Mouse (Mus musculus) left cerebral cortex, adult 8-10 months (tissue): ENCODE measurements at regions not wholly inside any gene's neighbourhood (a gene's known extent, or its start where the extent isn't known, plus 50 kb on each side); places are given as distances from the start of the nearest gene placed in this dataset.
A peak's percentile ranks its signal among the peaks of the same experiment; 100 is the strongest.

Experiments used
- DNase-seq, 2 experiments: peaks; one replicate each; pipeline ENCODE4 v3.0.0; 2022; ENCODE audit warnings: low spot score in 2 of 2

DNA sequence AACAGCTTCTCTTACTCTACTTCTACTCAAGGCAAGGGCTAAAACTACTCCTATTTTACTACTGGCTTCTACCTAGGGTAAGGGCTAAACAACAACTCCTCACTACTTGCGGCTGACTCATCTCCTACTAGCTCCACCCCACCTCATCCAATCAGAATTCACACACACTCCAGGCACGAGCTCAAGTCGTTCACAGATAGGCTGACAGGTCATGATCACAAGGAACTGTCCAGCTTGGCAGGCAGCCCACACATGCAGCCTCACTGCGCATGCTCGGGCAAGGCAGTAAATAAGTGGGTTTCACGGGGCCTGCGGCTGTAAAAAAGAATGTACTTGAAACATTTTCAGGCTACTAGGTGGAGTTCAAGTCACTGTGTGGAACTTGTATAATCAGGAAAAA, 197.6 kb downstream of the Ccdc50 start:
- no peak for DNase-seq

DNA sequence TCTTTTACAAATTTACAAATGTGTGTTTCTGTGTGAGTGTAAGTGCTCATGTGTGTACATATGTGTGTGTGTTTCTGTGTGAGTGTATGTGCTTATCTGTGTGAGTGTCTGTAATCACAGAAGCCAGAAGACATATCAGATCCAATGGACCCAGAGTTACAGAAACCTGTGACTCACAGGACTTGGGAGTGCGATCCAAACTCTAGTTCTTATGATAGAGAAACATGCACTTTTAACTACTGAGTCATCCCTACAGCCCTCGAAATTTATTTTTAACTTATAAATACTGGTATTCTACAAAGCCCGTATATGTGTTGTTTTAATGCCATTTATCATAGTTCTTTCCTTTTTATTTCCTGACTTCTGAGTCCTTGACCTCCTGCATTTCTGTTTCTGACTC, 220.7 kb downstream of the Ccdc50 start:
- no peak for DNase-seq

DNA sequence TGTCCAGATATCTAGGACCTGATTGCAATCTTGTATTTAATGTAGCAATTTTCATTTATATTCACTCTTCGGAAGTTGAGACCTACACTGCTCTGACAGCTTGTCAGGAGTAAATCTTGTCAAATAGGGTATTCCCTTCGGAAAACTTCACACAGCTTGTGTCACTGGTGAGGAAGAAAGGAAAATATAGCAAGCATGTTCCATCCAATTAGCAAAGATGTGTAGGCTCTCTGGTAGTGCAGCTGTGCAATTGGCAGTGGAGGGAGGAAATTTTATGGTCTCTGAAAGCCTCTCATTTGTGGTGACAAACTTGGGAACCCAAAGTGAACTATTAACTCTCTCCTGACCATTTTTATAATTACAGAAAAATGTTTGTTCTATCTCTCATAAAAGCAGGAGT, 252.6 kb downstream of the Ccdc50 start:
- no peak for DNase-seq

DNA sequence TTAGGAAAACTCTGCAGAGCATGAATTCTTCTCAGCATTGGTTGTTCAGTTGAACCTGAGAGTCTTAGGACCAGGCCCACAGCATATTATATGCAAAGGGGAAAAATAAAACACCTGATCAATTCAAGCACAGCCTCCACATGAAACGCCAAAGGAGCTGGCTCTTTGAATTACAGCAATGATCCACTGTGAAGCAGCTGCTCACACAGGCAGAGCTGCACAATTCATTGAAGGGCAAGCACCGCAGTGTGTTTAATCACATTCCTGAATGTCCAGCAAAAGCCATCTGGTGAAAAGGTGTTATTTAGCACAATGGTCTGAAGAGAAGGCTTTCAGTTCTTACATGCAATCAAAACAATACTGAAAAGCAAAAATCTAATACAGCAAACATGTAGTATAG, 289.6 kb downstream of the Ccdc50 start:
- no peak for DNase-seq

DNA sequence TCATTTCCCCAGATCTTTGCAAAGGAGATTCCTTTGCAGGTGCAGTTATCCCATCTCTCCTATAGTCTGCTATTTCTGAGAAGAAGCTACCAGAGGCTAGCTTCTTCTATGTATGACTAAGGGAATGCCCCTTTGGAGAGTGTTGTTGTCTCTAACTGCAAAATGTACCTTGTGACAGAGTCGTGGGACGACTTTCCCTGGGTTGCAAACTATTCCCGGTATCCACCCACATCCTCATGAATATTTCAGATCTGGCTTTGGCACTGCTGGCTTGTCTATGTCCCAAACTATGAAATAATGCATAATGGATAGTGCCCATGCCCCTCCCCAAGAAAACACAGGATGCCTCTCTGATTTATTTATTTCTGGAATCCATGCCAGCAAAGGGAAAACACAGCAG, 294.3 kb downstream of the Ccdc50 start:
- peak in 1 of 2 experiments; percentile 73 for DNase-seq

DNA sequence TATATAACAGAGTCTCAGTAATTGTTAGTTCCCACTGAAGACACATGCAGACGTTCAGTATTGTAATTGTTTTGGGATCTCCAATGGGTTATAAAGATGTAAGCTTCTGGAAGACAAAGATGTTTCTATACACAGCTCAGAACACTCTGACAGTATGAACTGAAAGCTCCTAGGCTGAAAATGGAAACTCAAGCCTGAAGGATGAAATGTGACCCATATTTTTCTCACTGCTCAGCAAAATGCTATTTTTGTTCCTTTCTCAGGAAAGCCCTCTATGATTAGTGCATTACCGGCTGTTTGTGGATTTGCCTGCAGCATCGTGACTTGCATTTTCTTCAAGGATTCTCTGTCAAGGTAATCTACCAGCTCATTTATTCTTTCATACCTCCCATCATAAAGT, 295.2 kb downstream of the Ccdc50 start:
- peak in 1 of 2 experiments; percentile 4 for DNase-seq

DNA sequence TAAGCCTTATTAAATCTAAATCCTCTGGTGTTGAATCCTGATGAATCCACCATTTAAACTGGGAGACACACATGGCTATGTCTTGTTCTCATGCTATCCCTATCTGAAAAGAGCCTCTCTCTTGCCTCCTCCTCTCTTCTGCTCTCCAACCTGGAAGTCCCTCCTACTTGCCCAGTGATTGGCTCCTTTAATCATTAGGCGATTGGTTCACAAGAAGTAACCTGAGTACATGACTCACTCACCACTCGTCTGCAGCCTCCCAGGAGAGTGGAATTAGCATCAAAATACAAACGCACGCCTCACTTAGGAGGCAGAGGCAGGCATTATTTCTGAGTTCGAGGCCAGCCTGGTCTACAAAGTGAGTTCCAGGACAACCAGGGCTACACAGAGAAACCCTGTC, 321.3 kb downstream of the Ccdc50 start:
- DNase-seq = no peak

DNA sequence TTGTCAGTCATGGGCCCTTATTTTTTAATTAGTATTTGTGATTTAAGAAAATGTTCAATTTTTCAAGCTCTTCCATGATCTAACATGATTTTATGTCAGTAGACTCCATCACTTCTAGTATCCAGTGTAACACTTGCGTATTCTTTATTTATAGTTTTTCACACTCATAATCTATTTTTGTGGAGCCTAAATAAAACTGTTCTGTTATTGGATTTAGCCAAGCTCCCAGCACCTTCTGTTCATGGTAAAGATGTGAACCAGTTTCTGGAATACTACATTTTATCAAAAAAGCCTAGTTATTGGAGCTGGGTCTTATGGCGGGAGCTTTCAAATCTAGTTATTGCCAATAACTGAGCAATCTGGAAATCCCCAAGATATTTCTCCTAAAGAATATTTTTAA, 334.8 kb downstream of the Ccdc50 start:
- DNase-seq = no peak
